Comparison of ENCODE assay signal across 34 mouse cellular contexts in the genomic region with DNA sequence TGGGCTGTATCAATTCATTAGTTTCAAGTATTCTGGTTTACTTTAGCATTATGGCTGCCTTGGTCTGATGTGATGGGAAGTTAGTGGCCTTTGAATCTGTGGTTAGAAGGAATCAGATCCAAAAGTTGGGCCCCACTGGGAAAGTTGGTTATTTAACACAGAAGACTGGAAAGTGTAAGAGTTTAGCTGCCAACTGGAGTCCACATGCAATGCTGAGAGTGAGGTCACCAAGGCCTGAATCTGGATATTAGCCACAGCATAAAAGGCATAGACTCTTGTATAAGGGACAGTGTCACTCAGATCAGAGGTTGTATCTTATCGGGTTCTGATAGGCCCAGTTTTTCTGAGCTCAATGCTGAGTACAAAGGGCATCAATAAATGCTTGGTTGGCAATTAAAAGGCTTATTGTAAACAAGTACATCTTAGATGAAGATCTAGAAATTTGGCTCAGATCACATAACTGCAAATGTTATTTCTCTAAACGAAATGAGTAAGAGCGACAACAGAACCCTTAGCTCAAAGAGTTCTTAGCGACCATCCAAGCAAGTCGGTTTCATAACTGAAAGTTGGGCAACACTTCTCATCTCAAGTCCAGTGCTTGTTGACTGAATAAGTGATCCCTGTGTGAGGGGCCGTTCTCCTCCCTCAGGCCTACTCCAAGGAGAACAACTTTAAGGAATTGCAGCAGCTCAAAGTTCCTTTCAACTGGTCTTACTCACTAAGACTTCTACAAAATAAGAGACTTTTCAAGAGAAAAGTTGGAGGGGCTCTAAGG. TPM values are rescaled to one million over a fixed set of nuclear protein-coding genes. Genes with fewer than 3 reads are reported as not detected.
A peak's percentile ranks its signal among the peaks of the same experiment; 100 is the strongest.
DNase-seq lines count a peak whose midpoint lies in the region; ATAC-seq and TF ChIP-seq lines count a peak whose summit lies in the region.
"Had no signal": no experiment of that assay in that cellular context is flagged by ENCODE, and none has a peak within 500 bp of the region (broad histone marks: within the 10 kb centered on the region; RNA-seq: fewer than 3 reads in every experiment).

No protein-coding gene starts in this region.

- peak overlapping the region; percentile 3; the same call in 1 of the 2 replicates for H3K27ac ChIP-seq in embryonic fibroblast, embryonic 13.5 days (ENCODE audit: insufficient read depth, low read length)
- H3K27ac ChIP-seq: embryonic facial prominence, embryonic 12.5 days; forebrain, embryonic 13.5 days; gastrocnemius, adult 2 months; hindbrain, embryonic 14.5 days; liver, embryonic 12.5 days; midbrain, embryonic 13.5 days had no signal

- ATAC-seq in megakaryocyte, adult 5-6 weeks (ENCODE audit: poor library complexity, severe bottlenecking) = no peak
- ATAC-seq: forebrain, embryonic 13.5 days; intestine, embryonic 16.5 days; liver, embryonic 12.5 days; midbrain, embryonic 13.5 days had no signal

- intact Hi-C loops in heart, postnatal 25 days (cut with DNase I) = no loop called here

- peak; percentile 12 to 24 for DNase-seq in heart, adult 9 months (ENCODE audit: low spot score in 2 of 2)
- DNase-seq in heart, postnatal 25 days (ENCODE audit: low spot score) = no peak
- DNase-seq in lung, postnatal 10 days = peak; percentile 24
- DNase-seq in frontal cortex, adult 2 months (ENCODE audit: extremely low spot score in 1 of 2, low spot score in 1 of 2) = no peak
- DNase-seq in ovary, adult 18-20 months (ENCODE audit: low spot score) = no peak
- DNase-seq: B cell, adult 2 months; cerebellum, adult 11-12 months; cerebellum, postnatal 14 days; gastrocnemius, adult 2 months; heart, postnatal 36 days; kidney, postnatal 36 days; layer of hippocampus, postnatal 36 days; lung, embryonic 14.5 days; right cerebral cortex, postnatal 14 days; thymus, postnatal 14 days had no signal

- TF ChIP-seq CTCF in embryonic fibroblast, embryonic 13.5 days (IDR thresholded peaks at IDR 0.05; ENCODE audit: borderline replicate concordance, insufficient read depth, low read length) = no peak

- peaks cover 6% of the 10 kb centered on the region for H3K4me1 ChIP-seq in embryonic fibroblast, embryonic 13.5 days (ENCODE audit: control insufficient read depth, insufficient read depth, low read length)

- no peak for TF ChIP-seq POLR2A in embryonic fibroblast, embryonic 13.5 days (IDR thresholded peaks at IDR 0.05; ENCODE audit: low read depth, low read length)

- no peak overlapping the region for H3K4me3 ChIP-seq in embryonic fibroblast, embryonic 13.5 days (ENCODE audit: insufficient read depth, low read length)
- H3K4me3 ChIP-seq: embryonic facial prominence, embryonic 12.5 days; erythroblast, embryonic 14.5 days; forebrain, embryonic 13.5 days; gastrocnemius, adult 2 months; liver, embryonic 12.5 days; megakaryocyte, embryonic 14.5 days; midbrain, embryonic 13.5 days had no signal

RNA-seq across cellular contexts. Expression of gene Cyp4v3, which starts 3.6 kb away (rescaled TPM):
- 1 to 10 TPM; 1.9 to 2.1 TPM for total RNA-seq in heart, postnatal 25 days (2021)
- polyA plus RNA-seq in embryonic fibroblast, embryonic 13.5 days (2011; ENCODE audit: insufficient read length, low read depth, missing spikeins) = 7.1 and 7.4 TPM in 2 replicates
- 6.4 and 7.3 TPM in 2 replicates for polyA plus RNA-seq in frontal cortex, adult 2 months (2012; rRNA removed)
- total RNA-seq in megakaryocyte, adult 5-6 weeks (2015) = 18.4 and 21.6 TPM in 2 replicates
- 18.0 and 21.5 TPM in 2 replicates for total RNA-seq in megakaryocyte, adult 5-6 weeks (2017)
- total RNA-seq: MEL had no signal
- polyA plus RNA-seq: erythroblast, embryonic 14.5 days had no signal

RNA-seq across cellular contexts. Expression of gene Gm45753, which starts 21.1 kb away (rescaled TPM):
- not detected for total RNA-seq in heart, postnatal 25 days (2021)
- polyA plus RNA-seq in embryonic fibroblast, embryonic 13.5 days (2011; ENCODE audit: insufficient read length, low read depth, missing spikeins) = not detected in 2 replicates
- not detected in 2 replicates for polyA plus RNA-seq in frontal cortex, adult 2 months (2012; rRNA removed)
- total RNA-seq in megakaryocyte, adult 5-6 weeks (2015) = not detected in 2 replicates
- total RNA-seq in megakaryocyte, adult 5-6 weeks (2017) = 0.12 TPM in 1 of 2 replicates, not detected in the other
- total RNA-seq: gastrocnemius, adult 2 months; gastrocnemius, postnatal 4 days; heart, postnatal 36 days; layer of hippocampus, postnatal 36 days; left cerebral cortex, postnatal 10 days; MEL; monocyte, adult 5-6 weeks had no signal
- polyA plus RNA-seq: embryonic facial prominence, embryonic 12.5 days; erythroblast, embryonic 14.5 days; forebrain, embryonic 13.5 days; heart, embryonic 14.5 days; hindbrain, embryonic 14.5 days; kidney, embryonic 14.5 days; limb, embryonic 11.5 days; lung, embryonic 14.5 days; midbrain, embryonic 13.5 days; neural tube, embryonic 11.5 days; spleen, adult 2 months had no signal

RNA-seq across cellular contexts. Expression of gene Klkb1, which starts 34.7 kb away (rescaled TPM):
- total RNA-seq in heart, postnatal 25 days (2021) = not detected
- polyA plus RNA-seq in embryonic fibroblast, embryonic 13.5 days (2011; ENCODE audit: insufficient read length, low read depth, missing spikeins) = 0.18 and 0.26 TPM in 2 replicates
- 0.04 and 0.08 TPM in 2 replicates for polyA plus RNA-seq in frontal cortex, adult 2 months (2012; rRNA removed)
- total RNA-seq in megakaryocyte, adult 5-6 weeks (2015) = 0.16 TPM in 1 of 2 replicates, not detected in the other
- total RNA-seq in megakaryocyte, adult 5-6 weeks (2017) = not detected in 2 replicates
- total RNA-seq: gastrocnemius, adult 2 months; heart, postnatal 36 days; layer of hippocampus, postnatal 36 days; MEL had no signal
- polyA plus RNA-seq: erythroblast, embryonic 14.5 days; forebrain, embryonic 13.5 days; heart, embryonic 14.5 days; hindbrain, embryonic 14.5 days; limb, embryonic 11.5 days; lung, embryonic 14.5 days; midbrain, embryonic 13.5 days; neural tube, embryonic 11.5 days had no signal

RNA-seq across cellular contexts. Expression of gene Fam149a, which starts 52.7 kb away (rescaled TPM):
- total RNA-seq in heart, postnatal 25 days (2021) = 1 to 10 TPM; 3.2 to 4.1 TPM
- polyA plus RNA-seq in embryonic fibroblast, embryonic 13.5 days (2011; ENCODE audit: insufficient read length, low read depth, missing spikeins) = 27.7 and 30.2 TPM in 2 replicates
- polyA plus RNA-seq in frontal cortex, adult 2 months (2012; rRNA removed) = 15.1 and 17.1 TPM in 2 replicates
- total RNA-seq in megakaryocyte, adult 5-6 weeks (2015) = 0.31 and 0.36 TPM in 2 replicates
- total RNA-seq in megakaryocyte, adult 5-6 weeks (2017) = 0.15 TPM in 1 of 2 replicates, not detected in the other
- total RNA-seq: MEL; monocyte, adult 5-6 weeks had no signal

Comparison
In these comparisons a context has a peak if more than half of its experiments do, and no peak if none do; other contexts are left out.
1. DNase-seq: peak in heart, adult 9 months (2 of 2) and lung, postnatal 10 days (single experiment); none in heart, postnatal 25 days (single experiment), frontal cortex, adult 2 months (0 of 2) and ovary, adult 18-20 months (single experiment).
2. RNA of gene Cyp4v3, which starts 3.6 kb away (total RNA-seq): 18.0 to 21.6 TPM in megakaryocyte, adult 5-6 weeks; 1.9 to 2.1 TPM in heart, postnatal 25 days; every median in the first group is over 4 times any median in the second.